Mouse (Mus musculus) layer of hippocampus, postnatal 36 days (tissue): ENCODE results near the gene 1700030J22Rik. TPM values are rescaled to one million over a fixed set of nuclear protein-coding genes. Genes with fewer than 3 reads are reported as not detected.

Source experiments
- total RNA-seq, 2 experiments: library from RNA; stranded (reverse); gene quantifications; 2 replicates each; pipeline ENCODE4 v1.2.3; 2021

The 1700030J22Rik gene
- total RNA-seq, 2 experiments from 2014 or later, result 8.0 TPM

Other genes starting within 250 kb of the 1700030J22Rik start
- 1 to 10 TPM; 9.5 to 9.9 TPM for gene Cdyl2, start 246.0 kb downstream of the 1700030J22Rik start, total RNA-seq
- 10 to 100 TPM; 13.2 to 16.0 TPM for gene Cmc2, start 57.5 kb downstream of the 1700030J22Rik start, total RNA-seq
- gene Cenpn, start 57.2 kb downstream of the 1700030J22Rik start, total RNA-seq, result 1 to 10 TPM; 1.0 to 1.4 TPM
- 10 to 100 TPM; 37.7 to 39.9 TPM for gene Atmin, start 35.6 kb downstream of the 1700030J22Rik start, total RNA-seq
- 10 to 100 TPM; 40.3 to 46.2 TPM for gene Gcsh, start 14.6 kb upstream of the 1700030J22Rik start, total RNA-seq
- gene Pkd1l2, start 103.5 kb upstream of the 1700030J22Rik start, total RNA-seq, result under 1 TPM in 1 of 2 experiments, not detected in 1; 0.05 TPM
- under 1 TPM in 1 of 2 experiments, not detected in 1; 0.20 TPM for gene Bco1, start 116.9 kb upstream of the 1700030J22Rik start, total RNA-seq
- gene Gan, start 179.2 kb upstream of the 1700030J22Rik start, total RNA-seq, result 10 to 100 TPM; 18.2 to 18.7 TPM